Mouse (Mus musculus) heart, embryonic 12.5 days (tissue): ENCODE data around the gene Gldc. TPM values are rescaled to one million over a fixed set of nuclear protein-coding genes. Genes with fewer than 3 reads are reported as not detected.
"Not testable (repeated sequence)": the region's sequence is repeated elsewhere in the genome, so short reads cannot be mapped to it uniquely, and the experiment has no call there.

Experiments used
- ATAC-seq: fragments of 200-750 bp; cut with Nextera tagmentation; 2 replicates; pipeline ENCODE4 v1.8.0; 2017; ENCODE audit warnings: moderate TSS enrichment, moderate library complexity; ENCODE audit not compliant: insufficient number of reproducible peaks, low FRiP score
- H3K27ac ChIP-seq: fragments of 300-500 bp; sonication (generic); 2 replicates; pipeline ENCODE4 v1.5.1; 2016; ENCODE audit warnings: mild to moderate bottlenecking, moderate library complexity; ENCODE audit not compliant: poor library complexity, severe bottlenecking
- H3K27me3 ChIP-seq: fragments of 300-500 bp; sonication (generic); replicated peaks from 2 replicates; pipeline ENCODE4 v1.6.1; 2016; ENCODE audit warnings: mild to moderate bottlenecking, moderate library complexity
- H3K36me3 ChIP-seq: fragments of 300-500 bp; sonication (generic); 2 replicates; pipeline ENCODE4 v1.6.1; 2016; ENCODE audit warnings: mild to moderate bottlenecking, moderate library complexity
- H3K4me1 ChIP-seq: fragments of 300-500 bp; sonication (generic); replicated peaks from 2 replicates; pipeline ENCODE4 v1.6.1; 2016; ENCODE audit warnings: mild to moderate bottlenecking
- H3K4me2 ChIP-seq: fragments of 300-500 bp; sonication (generic); 2 replicates; pipeline ENCODE4 v1.6.1; 2016; ENCODE audit warnings: mild to moderate bottlenecking, moderate library complexity
- H3K4me3 ChIP-seq: fragments of 300-500 bp; sonication (generic); 2 replicates; pipeline ENCODE4 v1.5.1; 2016; ENCODE audit warnings: mild to moderate bottlenecking
- H3K9ac ChIP-seq: fragments of 300-500 bp; sonication (generic); 2 replicates; pipeline ENCODE4 v1.6.1; 2016; ENCODE audit warnings: mild to moderate bottlenecking, moderate library complexity
- H3K9me3 ChIP-seq: fragments of 300-500 bp; sonication (generic); replicated peaks from 2 replicates; pipeline ENCODE4 v1.6.1; 2016; ENCODE audit warnings: mild to moderate bottlenecking, moderate library complexity
- WGBS: fragments of 180-500 bp; shearing (Covaris S2); methylation state at CpG from one replicate; pipeline ENCODE4 v1.1.7; 2016; 5-methylcytosine and 5-hydroxymethylcytosine counted together
- polyA plus RNA-seq: library from polyadenylated mRNA; unstranded; fragments of >200 nt; fragmentation: Nextera tagmentation; extraction: Ambion mirVana; gene quantifications from 2 replicates; pipeline ENCODE4 v1.2.1, GENCODE M21; 2016

Gene Gldc
- 4.7 and 4.9 TPM in 2 replicates for polyA plus RNA-seq

DNA sequence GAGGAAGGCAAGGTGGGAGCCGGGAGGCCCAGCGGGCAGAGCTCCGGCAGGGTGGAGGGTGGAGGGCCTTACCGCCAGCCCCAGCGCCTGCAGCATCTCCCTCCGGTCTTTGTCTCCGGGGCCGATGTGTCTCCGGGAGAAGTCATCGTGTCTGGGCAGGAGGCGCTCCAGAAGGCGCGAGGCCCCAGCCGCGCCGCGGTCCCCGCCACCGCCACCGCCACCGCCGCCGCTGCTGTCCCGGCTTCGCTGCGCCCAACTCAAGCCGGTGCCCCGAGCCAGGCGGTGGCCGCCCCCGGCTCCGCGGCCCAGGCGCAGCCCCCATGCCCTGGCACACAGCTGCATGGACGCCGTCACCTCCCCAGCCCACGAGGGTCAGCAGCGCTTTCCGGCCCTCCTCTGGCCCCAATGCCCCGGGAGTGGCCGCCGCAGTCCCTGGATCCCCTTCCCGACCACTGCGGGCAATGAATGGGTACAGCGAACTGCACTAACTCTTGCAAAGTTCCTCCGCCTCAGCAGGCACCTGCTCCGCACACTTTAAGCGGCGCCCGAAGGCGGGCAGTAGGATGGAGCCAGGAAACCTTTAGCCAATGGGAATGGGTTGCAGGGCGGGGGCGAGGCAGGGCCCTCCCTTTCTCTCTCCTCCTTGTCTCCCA lies at the start of gene Gldc:
Gldc (minus strand) TSS at position 511 of the 653 bp plus-strand sequence.
- no peak within 1 kb of the TSS for H3K27ac ChIP-seq
- H3K4me3 ChIP-seq = peak within 1 kb of the TSS; percentile 76
- WGBS = under 1% methylated on average over 52 of the region's 53 CpGs
- H3K36me3 ChIP-seq = no peaks in the 10 kb centered on the region
- peaks cover 7% of the 10 kb centered on the region; the same call in 1 of the 2 replicates for H3K9me3 ChIP-seq
- peaks cover 29% of the 10 kb centered on the region for H3K27me3 ChIP-seq
- peaks cover 10% of the 10 kb centered on the region for H3K4me1 ChIP-seq
- peak within 1 kb of the TSS; percentile 100 for H3K4me2 ChIP-seq
- H3K9ac ChIP-seq = peak within 1 kb of the TSS; percentile 72
- peak; percentile 88 for ATAC-seq

DNA sequence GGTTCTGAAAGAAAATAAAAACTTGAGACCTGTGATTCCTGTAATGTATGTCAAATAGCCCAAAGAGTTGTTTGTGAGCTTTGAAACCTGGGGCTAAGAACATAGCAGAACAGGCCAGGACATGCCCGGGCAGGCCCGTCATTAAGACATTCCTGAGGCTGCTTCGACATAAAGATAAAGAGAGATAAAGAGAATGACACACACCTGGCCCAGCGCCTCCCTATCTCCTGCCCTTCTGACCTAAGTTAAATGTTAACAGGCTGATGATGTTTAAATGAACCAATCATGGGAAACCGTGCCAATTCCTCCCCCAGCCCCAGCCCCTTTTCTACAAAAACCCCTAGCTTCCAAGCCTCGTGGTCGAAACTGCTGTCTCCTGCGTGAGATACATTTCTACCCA lies 47.4 kb upstream of the Gldc start:
- H3K27me3 ChIP-seq, H3K36me3 ChIP-seq, H3K4me1 ChIP-seq, H3K4me2 ChIP-seq, H3K27ac ChIP-seq, H3K9me3 ChIP-seq, H3K4me3 ChIP-seq, H3K9ac ChIP-seq, ATAC-seq: not testable (repeated sequence)
- WGBS = 43% methylated on average over 8 of the region's 8 CpGs

DNA sequence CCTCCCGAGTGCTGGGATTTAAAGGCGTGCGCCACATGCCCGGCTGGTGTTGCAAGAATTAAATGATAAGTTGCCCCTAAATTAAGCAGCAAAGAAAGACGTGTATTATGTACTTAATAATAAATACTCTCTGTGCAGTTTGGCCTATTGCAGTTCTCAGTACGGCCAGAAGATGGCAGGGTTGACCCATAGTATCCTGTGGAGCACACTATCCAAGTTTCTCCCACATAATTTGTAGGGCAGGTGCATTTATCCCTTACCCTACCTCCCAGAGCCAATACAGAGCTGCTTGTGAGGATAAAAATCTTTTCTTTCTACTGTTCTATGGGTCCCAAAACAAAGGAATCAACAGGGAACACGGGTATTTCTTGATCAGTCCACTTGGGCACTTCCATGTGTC lies 42.1 kb upstream of the Gldc start:
- Histone ChIP-seq H3K4me2 (no peak overlapping the region), H3K9ac (no peak overlapping the region), H3K27ac (no peak overlapping the region), H3K4me1 (no peaks in the 10 kb centered on the region), H3K27me3 (no peaks in the 10 kb centered on the region), H3K36me3 (no peaks in the 10 kb centered on the region), H3K9me3 (no peaks in the 10 kb centered on the region), H3K4me3 (no peak overlapping the region)
- ATAC-seq = no peak
- 17% methylated on average over 7 of the region's 7 CpGs for WGBS

DNA sequence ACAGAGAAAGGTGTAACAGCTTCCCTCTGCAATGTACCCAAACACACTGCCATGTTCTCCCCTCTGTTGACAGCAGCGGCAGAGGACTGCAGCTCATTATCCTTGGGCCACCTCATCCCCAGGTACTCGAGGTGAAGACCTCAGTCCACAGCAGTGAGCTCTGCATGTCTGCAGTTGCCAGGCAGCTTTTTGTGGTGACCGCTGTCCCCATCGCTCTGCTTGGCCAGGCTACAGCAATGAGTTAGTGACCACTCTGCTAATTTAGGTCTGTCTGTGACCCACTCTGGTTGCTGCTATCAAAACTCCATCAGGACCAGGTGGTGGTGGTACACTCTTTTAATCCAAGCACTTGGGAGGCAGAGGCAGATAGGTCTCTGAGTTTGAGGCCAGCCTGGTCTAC lies 41.0 kb upstream of the Gldc start:
- Histone ChIP-seq H3K36me3 (no peaks in the 10 kb centered on the region), H3K27ac (no peak overlapping the region), H3K9ac (no peak overlapping the region), H3K9me3 (no peaks in the 10 kb centered on the region), H3K4me2 (no peak overlapping the region), H3K4me3 (no peak overlapping the region), H3K4me1 (no peaks in the 10 kb centered on the region), H3K27me3 (no peaks in the 10 kb centered on the region)
- no peak for ATAC-seq
- WGBS = 65% methylated on average over 4 of the region's 4 CpGs

DNA sequence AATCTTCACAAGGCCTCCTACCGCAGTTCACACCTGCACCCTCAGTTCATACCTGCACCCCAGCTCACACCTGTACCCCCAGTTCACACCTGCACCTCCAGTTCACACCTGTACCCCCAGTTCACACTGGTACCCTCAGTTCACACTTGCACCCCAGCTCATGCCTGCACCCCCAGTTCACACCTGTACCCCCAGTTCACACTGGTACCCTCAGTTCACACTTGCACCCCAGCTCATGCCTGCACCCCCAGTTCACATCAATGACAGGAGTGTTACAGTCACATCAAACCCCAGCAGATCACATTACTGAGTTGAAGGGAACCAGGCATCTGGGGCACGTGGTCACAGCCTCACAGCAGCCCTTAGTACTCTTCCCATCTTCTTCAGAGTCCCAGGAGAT lies 40.5 kb upstream of the Gldc start:
- H3K27me3 ChIP-seq, H3K4me2 ChIP-seq, H3K36me3 ChIP-seq, H3K9me3 ChIP-seq, H3K27ac ChIP-seq, ATAC-seq, H3K4me1 ChIP-seq, H3K9ac ChIP-seq, H3K4me3 ChIP-seq: not testable (repeated sequence)
- WGBS = 61% methylated on average over 2 of the region's 2 CpGs

DNA sequence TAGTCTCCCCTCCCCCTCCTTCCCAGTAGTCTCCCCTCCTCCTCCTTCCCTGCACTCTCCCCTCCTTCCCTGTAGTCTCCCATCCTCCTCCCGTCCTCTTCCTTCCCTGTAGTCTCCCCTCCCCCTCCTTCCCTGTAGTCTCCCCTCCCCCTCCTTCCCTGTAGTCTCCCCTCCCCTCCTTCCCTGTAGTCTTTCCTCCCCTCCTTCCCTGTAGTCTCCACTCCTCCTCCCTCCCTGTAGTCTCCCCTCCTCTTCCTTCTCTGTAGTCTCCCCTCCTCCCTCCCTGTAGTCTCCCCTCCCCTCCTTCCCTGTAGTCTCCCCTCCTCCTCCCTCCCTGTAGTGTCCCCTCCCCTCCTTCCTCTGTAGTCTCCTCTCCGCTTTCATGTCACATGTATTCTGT lies 38.8 kb upstream of the Gldc start:
- 17% methylated on average over 2 of the region's 2 CpGs for WGBS
- Histone ChIP-seq H3K4me1 (no peaks in the 10 kb centered on the region), H3K27ac (no peak overlapping the region), H3K36me3 (no peaks in the 10 kb centered on the region), H3K27me3 (no peaks in the 10 kb centered on the region), H3K4me3 (no peak overlapping the region), H3K4me2 (no peak overlapping the region), H3K9me3 (no peaks in the 10 kb centered on the region), H3K9ac (no peak overlapping the region)
- no peak for ATAC-seq

DNA sequence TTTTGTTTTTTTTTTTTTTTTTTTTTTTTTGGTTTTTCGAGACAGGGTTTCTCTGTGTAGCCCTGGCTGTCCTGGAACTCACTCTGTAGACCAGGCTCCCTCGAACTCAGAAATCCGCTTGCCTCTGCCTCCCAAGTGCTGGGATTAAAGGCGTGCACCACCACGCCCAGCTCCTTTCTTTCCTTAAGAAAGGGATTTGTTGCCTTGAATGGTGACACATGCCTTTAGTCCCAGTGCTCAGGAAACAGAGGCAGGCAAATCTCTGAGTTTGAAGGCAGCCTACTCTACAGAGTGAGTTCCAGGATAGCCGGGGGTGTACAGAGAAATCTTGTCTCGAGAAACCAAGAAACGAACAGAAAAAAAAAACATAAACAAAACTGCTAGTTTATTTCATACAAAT lies 33.8 kb upstream of the Gldc start:
- not testable (repeated sequence) for H3K36me3 ChIP-seq, H3K9ac ChIP-seq, H3K27ac ChIP-seq, H3K4me1 ChIP-seq, H3K9me3 ChIP-seq, ATAC-seq, H3K27me3 ChIP-seq, H3K4me2 ChIP-seq, H3K4me3 ChIP-seq
- WGBS = 82% methylated on average over 8 of the region's 8 CpGs

DNA sequence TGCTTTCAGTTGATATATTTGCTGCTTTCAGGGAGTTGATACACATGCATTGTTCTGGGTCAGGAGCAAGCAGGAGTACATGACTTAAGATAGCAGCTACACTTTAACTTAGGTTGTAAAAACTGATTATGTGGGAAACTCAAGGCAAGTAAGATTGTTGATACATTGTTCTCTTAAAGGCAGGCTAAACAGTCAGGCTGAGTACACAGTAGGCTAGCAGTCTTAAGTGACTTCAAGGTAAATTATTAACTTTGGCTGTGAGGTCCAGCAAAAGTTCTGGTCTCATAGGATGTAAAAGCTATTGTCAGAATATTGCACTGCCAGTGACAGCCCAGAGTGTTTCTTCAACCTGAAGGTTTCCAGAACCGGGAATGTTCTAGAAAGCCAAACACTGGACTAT lies 31.8 kb upstream of the Gldc start:
- WGBS = 58% methylated on average over 1 of the region's 1 CpGs
- Histone ChIP-seq H3K27ac (no peak overlapping the region), H3K27me3 (no peaks in the 10 kb centered on the region), H3K4me2 (no peak overlapping the region), H3K4me3 (no peak overlapping the region), H3K9ac (no peak overlapping the region), H3K9me3 (no peaks in the 10 kb centered on the region), H3K36me3 (no peaks in the 10 kb centered on the region), H3K4me1 (0 out of 2 replicates have a peak, but pooled peaks cover 6% of the 10 kb centered on the region)
- ATAC-seq = no peak

DNA sequence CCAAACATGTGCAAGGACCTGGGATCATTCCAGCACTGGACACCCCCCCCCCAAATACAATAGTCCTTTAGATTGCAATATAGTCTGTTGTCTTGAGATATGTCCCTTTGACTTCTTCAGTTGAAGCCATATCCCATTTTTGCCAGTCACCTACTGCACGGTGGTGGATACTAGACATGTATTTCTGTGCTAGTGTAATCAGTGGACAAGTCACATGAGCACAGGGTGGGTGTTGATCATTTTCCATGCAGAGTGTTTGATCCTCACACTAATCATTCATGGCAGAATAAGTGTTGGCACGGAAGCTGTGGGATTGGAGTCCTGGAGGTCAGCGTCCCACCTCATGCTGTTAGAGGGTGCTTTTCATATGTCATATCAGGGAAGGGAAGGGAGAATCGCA lies 30.6 kb upstream of the Gldc start:
- Histone ChIP-seq H3K36me3 (no peaks in the 10 kb centered on the region), H3K27me3 (no peaks in the 10 kb centered on the region), H3K27ac (no peak overlapping the region), H3K4me3 (no peak overlapping the region), H3K4me1 (0 out of 2 replicates have a peak, but pooled peaks cover 6% of the 10 kb centered on the region), H3K4me2 (no peak overlapping the region), H3K9ac (no peak overlapping the region), H3K9me3 (no peaks in the 10 kb centered on the region)
- 68% methylated on average over 4 of the region's 4 CpGs for WGBS
- no peak for ATAC-seq

DNA sequence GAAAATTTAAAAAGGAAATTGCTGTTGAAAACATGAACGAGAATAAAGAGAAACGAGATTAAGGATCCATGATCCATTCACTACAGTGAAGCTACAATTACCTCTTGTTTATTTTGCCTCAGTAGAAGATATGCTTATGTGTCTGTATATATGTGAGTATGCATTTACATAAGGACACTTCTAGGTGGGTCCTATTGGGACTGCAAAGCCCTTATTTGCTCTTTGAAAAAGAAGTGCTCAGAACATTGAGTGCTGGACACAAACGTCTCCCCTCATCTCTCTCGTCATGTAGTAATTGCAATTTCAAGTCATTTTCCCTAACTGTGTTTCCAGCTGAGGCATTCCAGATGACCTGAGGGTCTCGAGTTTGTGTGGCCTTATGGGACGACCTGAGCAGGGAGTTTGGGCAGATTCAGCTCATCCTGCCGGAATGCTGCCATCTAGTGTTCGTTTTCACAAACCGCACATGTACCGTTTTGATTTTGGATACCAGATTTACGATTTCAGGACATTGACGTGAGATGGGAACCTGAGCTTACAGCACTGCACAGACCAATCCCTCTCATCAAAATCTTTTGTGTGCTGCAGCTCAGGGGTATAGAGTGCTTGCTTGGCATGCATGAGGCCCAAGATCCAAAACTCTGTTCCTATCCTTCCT lies 30.1 kb upstream of the Gldc start:
- Histone ChIP-seq H3K9me3 (no peaks in the 10 kb centered on the region), H3K27ac (no peak overlapping the region), H3K9ac (no peak overlapping the region), H3K4me2 (no peak overlapping the region), H3K4me1 (0 out of 2 replicates have a peak, but pooled peaks cover 6% of the 10 kb centered on the region), H3K36me3 (no peaks in the 10 kb centered on the region), H3K4me3 (no peak overlapping the region), H3K27me3 (no peaks in the 10 kb centered on the region)
- no peak for ATAC-seq
- WGBS = 18% methylated on average over 12 of the region's 12 CpGs

DNA sequence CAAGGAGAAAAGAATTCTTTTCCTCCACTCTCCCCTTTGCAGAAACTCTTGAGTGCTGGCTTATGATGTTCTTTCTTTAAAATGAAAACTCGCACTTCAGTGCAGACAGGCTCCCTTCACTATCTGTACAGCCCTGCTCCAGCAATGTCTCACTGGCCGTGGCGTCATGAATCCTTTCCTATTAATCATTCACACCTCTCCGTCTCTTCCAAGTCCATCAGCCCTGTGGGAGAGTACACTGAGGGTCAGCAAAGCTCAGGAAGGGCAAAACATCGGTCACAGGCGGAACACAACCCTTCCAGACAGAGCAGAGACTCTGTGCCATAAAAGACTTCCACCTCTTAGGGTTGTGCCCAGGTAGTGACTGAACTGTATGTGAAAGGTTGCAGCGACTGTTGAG lies 26.9 kb upstream of the Gldc start:
- 0 out of 2 replicates have a peak, but pooled peaks cover 6% of the 10 kb centered on the region for H3K4me1 ChIP-seq
- no peak overlapping the region for H3K4me3 ChIP-seq
- H3K4me2 ChIP-seq = peak overlapping the region; percentile 0; the same call in 1 of the 2 replicates
- no peaks in the 10 kb centered on the region for H3K36me3 ChIP-seq
- no peaks in the 10 kb centered on the region; the same call in 1 of the 2 replicates for H3K9me3 ChIP-seq
- no peaks in the 10 kb centered on the region for H3K27me3 ChIP-seq
- no peak overlapping the region for H3K27ac ChIP-seq
- 32% methylated on average over 7 of the region's 7 CpGs for WGBS
- no peak for ATAC-seq
- H3K9ac ChIP-seq = no peak overlapping the region
